In the genomic region with DNA sequence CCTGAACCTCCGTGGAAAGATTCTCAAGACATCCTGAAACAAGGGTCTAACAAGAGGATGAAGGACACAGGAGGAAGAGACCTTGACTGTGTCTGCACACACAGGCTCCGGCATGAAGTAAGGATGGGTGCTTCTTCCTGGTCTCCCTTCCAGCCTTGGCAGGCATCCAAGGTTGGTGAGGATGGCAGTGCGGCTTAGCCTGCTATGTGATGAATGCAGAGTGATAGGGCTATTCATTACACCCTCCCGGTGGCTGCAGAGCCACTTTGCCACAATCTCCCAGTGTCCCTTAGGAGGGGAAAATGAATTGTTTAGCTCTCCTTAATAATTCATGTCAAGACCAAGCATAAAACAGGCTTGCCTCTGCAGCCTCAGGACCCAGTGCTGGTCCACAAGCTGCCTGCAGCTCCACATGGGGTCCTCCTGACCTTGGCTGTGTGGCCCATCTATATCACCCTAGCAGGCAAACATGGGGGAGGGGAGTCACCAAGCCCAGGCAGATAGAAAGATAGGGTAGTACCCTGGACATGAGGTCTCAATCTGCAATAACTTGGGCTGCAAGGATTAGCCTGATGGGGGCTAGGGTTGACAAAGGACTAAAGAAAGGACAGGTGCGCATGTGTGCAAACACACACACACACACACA, we compare ENCODE assay signal across 8 mouse cellular contexts. TPM values are rescaled to one million over a fixed set of nuclear protein-coding genes. Genes with fewer than 3 reads are reported as not detected.
A peak's percentile ranks its signal among the peaks of the same experiment; 100 is the strongest.
DNase-seq lines count a peak whose midpoint lies in the region; ATAC-seq and TF ChIP-seq lines count a peak whose summit lies in the region.

No protein-coding gene starts in this region.

- TF ChIP-seq CTCF in stomach, postnatal 0 days (IDR thresholded peaks at IDR 0.05; ENCODE audit: low read depth), result no peak

- DNase-seq in cerebellum, postnatal 10 days, result peak; percentile 57 to 62
- DNase-seq in cerebellum, postnatal 36 days, result no peak
- no peak for DNase-seq in kidney, adult 8-10 months
- DNase-seq in right cerebral cortex, postnatal 14 days, result peak; percentile 35
- no peak for DNase-seq in right cerebral cortex, adult 18-20 months
- peak; percentile 34 for DNase-seq in stomach, postnatal 0 days (ENCODE audit: low spot score)
- no peak for DNase-seq in cerebellum, adult 9-11 months

- H3K9me3 ChIP-seq in kidney, embryonic 15.5 days (replicated peaks), result no peaks in the 10 kb centered on the region
- no peaks in the 10 kb centered on the region for H3K9me3 ChIP-seq in stomach, postnatal 0 days (ENCODE audit: control insufficient read depth, low read length)

- 63% methylated on average over 5 of the region's 5 CpGs for WGBS in kidney, embryonic 15.5 days
- 41% methylated on average over 5 of the region's 5 CpGs for WGBS in stomach, postnatal 0 days

- no peak for ATAC-seq in kidney, embryonic 15.5 days (replicated peaks; ENCODE audit: low FRiP score)
- no peak for ATAC-seq in stomach, postnatal 0 days (ENCODE audit: low FRiP score, low TSS enrichment)

- TF ChIP-seq EP300 in stomach, postnatal 0 days (optimal IDR thresholded peaks at IDR 0.05), result no peak

- no peaks in the 10 kb centered on the region for H3K36me3 ChIP-seq in kidney, embryonic 15.5 days
- no peaks in the 10 kb centered on the region for H3K36me3 ChIP-seq in stomach, postnatal 0 days (ENCODE audit: control insufficient read depth, insufficient read depth, low read length)

- peak overlapping the region; percentile 46; the same call in 1 of the 2 replicates for H3K27ac ChIP-seq in kidney, embryonic 15.5 days
- H3K27ac ChIP-seq in stomach, postnatal 0 days (replicated peaks), result peak overlapping the region; percentile 49

- no peak overlapping the region for H3K4me2 ChIP-seq in kidney, embryonic 15.5 days
- no peak overlapping the region for H3K4me2 ChIP-seq in stomach, postnatal 0 days (replicated peaks; ENCODE audit: low read depth)

- H3K4me1 ChIP-seq in kidney, embryonic 15.5 days, result peaks cover 84% of the 10 kb centered on the region
- H3K4me1 ChIP-seq in stomach, postnatal 0 days (replicated peaks; ENCODE audit: control insufficient read depth, insufficient read depth), result peaks cover 32% of the 10 kb centered on the region

- H3K27me3 ChIP-seq in kidney, embryonic 15.5 days, result no peaks in the 10 kb centered on the region
- H3K27me3 ChIP-seq in stomach, postnatal 0 days (ENCODE audit: control insufficient read depth, insufficient read depth, low read length), result no peaks in the 10 kb centered on the region

- no peak overlapping the region for H3K9ac ChIP-seq in kidney, embryonic 15.5 days
- H3K9ac ChIP-seq in stomach, postnatal 0 days (ENCODE audit: low read length), result no peak overlapping the region

- no peak overlapping the region for H3K4me3 ChIP-seq in kidney, embryonic 15.5 days (replicated peaks)
- H3K4me3 ChIP-seq in stomach, postnatal 0 days (ENCODE audit: low read depth, low read length), result no peak overlapping the region

RNA-seq across cellular contexts. Expression of gene Tspan32, which starts 7.5 kb away (rescaled TPM):
- 2.2 and 2.3 TPM in 2 replicates for polyA plus RNA-seq in kidney, embryonic 15.5 days (2015; fragmentation: Nextera tagmentation; extraction: Ambion mirVana)
- 0.61 and 0.98 TPM in 2 replicates for polyA plus RNA-seq in stomach, postnatal 0 days (2015; fragmentation: Nextera tagmentation; extraction: Ambion mirVana)

RNA-seq across cellular contexts. Expression of gene Cd81, which starts 40.2 kb away (rescaled TPM):
- 519 and 576 TPM in 2 replicates for polyA plus RNA-seq in kidney, embryonic 15.5 days (2015; fragmentation: Nextera tagmentation; extraction: Ambion mirVana)
- 372 and 381 TPM in 2 replicates for polyA plus RNA-seq in stomach, postnatal 0 days (2015; fragmentation: Nextera tagmentation; extraction: Ambion mirVana)

RNA-seq across cellular contexts. Expression of gene Ascl2, which starts 43.3 kb away (rescaled TPM):
- polyA plus RNA-seq in kidney, embryonic 15.5 days (2015; fragmentation: Nextera tagmentation; extraction: Ambion mirVana), result 0.73 and 1.1 TPM in 2 replicates
- polyA plus RNA-seq in stomach, postnatal 0 days (2015; fragmentation: Nextera tagmentation; extraction: Ambion mirVana), result 4.3 and 4.5 TPM in 2 replicates

RNA-seq across cellular contexts. Expression of gene Tssc4, which starts 56.7 kb away (rescaled TPM):
- 91.8 and 105 TPM in 2 replicates for polyA plus RNA-seq in kidney, embryonic 15.5 days (2015; fragmentation: Nextera tagmentation; extraction: Ambion mirVana)
- 44.7 and 46.9 TPM in 2 replicates for polyA plus RNA-seq in stomach, postnatal 0 days (2015; fragmentation: Nextera tagmentation; extraction: Ambion mirVana)

Comparison
In these comparisons a context has a peak if more than half of its experiments do, and no peak if none do; other contexts are left out.
1. DNase-seq: peak in cerebellum, postnatal 10 days (2 of 2), right cerebral cortex, postnatal 14 days (single experiment) and stomach, postnatal 0 days (single experiment); none in cerebellum, postnatal 36 days (0 of 2), kidney, adult 8-10 months (0 of 2), right cerebral cortex, adult 18-20 months (single experiment) and cerebellum, adult 9-11 months (single experiment).